Mouse (Mus musculus): ENCODE results near the gene Capn10. TPM values are rescaled to one million over a fixed set of nuclear protein-coding genes. Genes with fewer than 3 reads are reported as not detected.
A peak's percentile ranks its signal among the peaks of the same experiment; 100 is the strongest.
"Not testable (repeated sequence)": the region's sequence is repeated elsewhere in the genome, so short reads cannot be mapped to it uniquely, and the experiment has no call there.

The Capn10 gene
- total RNA-seq, 2 experiments from 2014 or later, result 39.0 to 40.1 TPM

DNA sequence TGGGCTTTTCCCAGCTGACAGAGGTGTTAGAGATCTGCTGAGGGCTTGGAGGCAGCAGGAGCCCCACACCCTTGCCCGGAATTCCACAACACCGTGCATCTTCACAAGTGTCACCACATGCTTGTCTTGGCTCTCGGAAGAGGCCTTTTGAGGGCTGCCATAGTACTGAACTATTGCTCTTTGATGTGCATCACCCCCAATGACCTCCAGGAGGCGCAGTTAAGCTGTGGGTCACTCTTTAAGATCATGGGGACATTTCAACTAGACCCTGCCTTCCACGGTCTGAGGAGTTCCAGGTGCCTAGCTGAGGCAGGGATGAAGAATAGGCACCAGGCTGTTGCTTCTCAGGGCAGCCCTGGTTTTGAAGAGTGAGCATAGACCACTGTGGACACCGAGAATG, 15.2 kb downstream of the Capn10 start:
- peak; percentile 42 for TF ChIP-seq CTCF (IDR thresholded peaks at IDR 0.05)
- intact Hi-C loops (cut with DNase I), result no loop called here
- H3K4me3 ChIP-seq, result no peak overlapping the region
- no peak overlapping the region for H3K27ac ChIP-seq
- no peak for DNase-seq (ENCODE audit: extremely low spot score in 1 of 2, low spot score in 2 of 2)

DNA sequence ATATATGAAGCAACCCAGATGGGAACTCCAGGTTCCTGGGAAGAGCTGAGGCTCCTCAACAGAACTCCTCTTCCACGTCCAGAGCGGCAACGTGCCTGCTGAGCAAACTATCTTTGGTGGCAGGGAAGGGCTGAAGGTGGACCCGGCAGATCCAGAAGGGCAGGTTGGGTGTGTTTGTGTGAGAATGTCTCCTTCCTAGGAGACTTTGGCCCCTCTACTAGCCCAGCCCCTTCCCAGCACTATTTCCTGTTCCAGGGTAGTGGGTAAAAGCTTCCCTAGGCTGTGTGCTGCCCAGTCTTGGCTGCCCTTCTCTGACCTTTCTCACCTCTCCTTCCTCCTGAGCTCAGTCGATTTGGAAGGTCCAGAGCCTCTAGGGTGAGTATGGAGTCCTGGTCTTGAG, 16.4 kb downstream of the Capn10 start, which contains the start of gene Gpr35:
Gene Gpr35, plus strand, starts transcription at position 259 of the 400 bp plus-strand sequence.
- no peak within 1 kb of the TSS for H3K27ac ChIP-seq
- peak in 1 of 2 experiments; percentile 3 for DNase-seq (ENCODE audit: extremely low spot score in 1 of 2, low spot score in 2 of 2)
- intact Hi-C loops (cut with DNase I), result no loop called here
- TF ChIP-seq CTCF (IDR thresholded peaks at IDR 0.05), result no peak
- no peak within 1 kb of the TSS for H3K4me3 ChIP-seq

GRCm38 (mm10) chr1:92953641-92954040, 19.5 kb downstream of the Capn10 start:
- TF ChIP-seq CTCF (IDR thresholded peaks at IDR 0.05), result no peak
- Histone ChIP-seq H3K27ac (no peak overlapping the region), H3K4me3 (no peak overlapping the region)
- intact Hi-C loops (cut with DNase I), result no loop called here
- DNase-seq (ENCODE audit: extremely low spot score in 1 of 2, low spot score in 2 of 2), result no peak

DNA sequence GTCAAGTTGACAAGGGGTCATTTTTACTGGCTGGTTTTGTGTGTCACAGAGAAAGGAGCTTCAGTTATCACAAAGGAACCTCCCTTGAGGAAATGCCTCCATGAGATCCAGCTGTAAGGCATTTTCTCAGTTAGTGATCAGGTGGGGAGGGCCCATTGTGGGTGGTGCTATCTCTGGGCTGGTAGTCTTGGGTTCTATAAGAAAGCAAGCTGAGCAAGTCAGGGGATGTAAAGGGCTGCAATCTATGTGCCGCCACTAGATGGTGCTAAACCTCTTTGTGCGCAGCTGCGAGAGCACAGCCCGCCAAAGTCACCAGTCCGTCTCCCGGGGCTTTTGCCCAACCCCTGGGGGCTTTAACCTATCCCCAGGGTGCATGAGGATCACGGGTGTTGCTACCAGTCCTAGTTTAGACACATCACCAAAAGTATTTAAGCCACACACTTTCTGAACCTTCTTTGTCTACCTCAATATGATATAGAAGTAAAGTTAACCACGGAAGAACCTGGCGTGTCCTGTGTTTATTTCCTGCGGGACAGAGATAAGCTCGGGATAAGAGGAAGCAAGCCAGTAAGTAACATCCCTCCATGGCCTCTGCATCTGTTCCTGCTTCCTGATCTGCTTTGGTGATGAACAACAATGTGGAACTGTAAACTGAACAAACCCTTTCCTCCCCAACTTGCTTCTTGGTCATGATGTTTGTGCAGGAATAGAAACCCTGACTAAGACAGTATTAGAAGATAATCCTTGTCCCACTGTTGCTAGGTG, 22.6 kb downstream of the Capn10 start:
- H3K27ac ChIP-seq, H3K4me3 ChIP-seq: not testable (repeated sequence)
- DNase-seq (ENCODE audit: extremely low spot score in 1 of 2, low spot score in 2 of 2), result peak; percentile 69 to 71
- peak; percentile 80 for TF ChIP-seq CTCF (IDR thresholded peaks at IDR 0.05)
- intact Hi-C loops (cut with DNase I), result loop anchor here (1.0 to 5.0 kb wide), 2 partner anchors 55 to 171 kb away; no protein-coding TSS in a partner anchor

GRCm38 (mm10) chr1:92958999-92959398, 24.8 kb downstream of the Capn10 start:
- no peak for DNase-seq (ENCODE audit: extremely low spot score in 1 of 2, low spot score in 2 of 2)
- H3K4me3 ChIP-seq, result no peak overlapping the region
- TF ChIP-seq CTCF (IDR thresholded peaks at IDR 0.05), result no peak
- intact Hi-C loops (cut with DNase I), result loop anchor here (5.0 kb wide), 1 partner anchor 168 kb away; no protein-coding TSS in a partner anchor
- no peak overlapping the region for H3K27ac ChIP-seq

DNA sequence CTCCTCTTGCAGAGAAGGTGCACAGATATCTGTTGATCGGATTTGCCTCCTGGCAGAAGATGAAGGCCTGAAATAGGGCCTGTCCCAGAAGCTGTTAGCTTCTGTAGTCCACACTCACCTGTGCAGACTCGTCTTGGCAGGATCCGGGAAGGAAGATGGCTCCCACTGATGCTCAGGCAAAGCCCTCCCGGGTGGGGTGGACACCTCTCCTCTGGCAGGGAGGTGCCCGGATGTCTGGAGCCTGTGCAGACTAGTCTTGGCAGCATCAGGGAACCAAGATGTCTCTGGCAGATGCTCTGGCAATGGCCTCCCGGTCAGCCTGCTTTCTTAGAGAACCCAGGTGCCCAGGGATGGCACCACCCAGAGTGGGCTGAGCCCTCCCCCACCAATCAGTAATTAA, 36.6 kb downstream of the Capn10 start:
- H3K27ac ChIP-seq; intact Hi-C loops (cut with DNase I); H3K4me3 ChIP-seq; DNase-seq (ENCODE audit: extremely low spot score in 1 of 2, low spot score in 2 of 2): not testable (repeated sequence)

- no peak overlapping the region for H3K27ac ChIP-seq
- H3K4me3 ChIP-seq, result no peak overlapping the region
- DNase-seq (ENCODE audit: extremely low spot score in 1 of 2, low spot score in 2 of 2), result no peak
- intact Hi-C loops (cut with DNase I), result no loop called here
- TF ChIP-seq CTCF (IDR thresholded peaks at IDR 0.05), result no peak
Measured at GRCm38 (mm10) chr1:92971879-92972795, 38.0 kb downstream of the Capn10 start.

DNA sequence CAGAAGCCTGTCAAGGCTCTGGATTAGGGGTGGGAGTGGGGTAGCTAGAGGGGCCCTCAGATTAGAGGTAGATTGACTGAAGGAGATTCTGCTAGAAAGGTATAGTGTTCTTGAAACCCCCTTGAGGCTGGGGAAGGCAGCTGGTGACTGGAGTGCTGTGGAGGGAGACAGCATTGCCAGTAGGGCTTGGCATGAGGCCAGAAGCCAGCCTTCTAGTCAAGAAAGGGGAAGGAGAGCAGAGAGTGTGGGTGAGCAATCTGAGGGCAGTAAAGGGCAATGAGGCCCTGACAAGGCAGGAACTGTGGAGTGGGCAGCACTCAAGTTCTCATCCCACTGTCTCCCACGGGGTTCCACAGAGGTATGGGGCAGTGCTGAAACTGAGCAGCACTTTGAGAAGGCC, 38.7 kb downstream of the Capn10 start:
- no peak for DNase-seq (ENCODE audit: extremely low spot score in 1 of 2, low spot score in 2 of 2)
- no peak overlapping the region for H3K27ac ChIP-seq
- no peak overlapping the region for H3K4me3 ChIP-seq
- TF ChIP-seq CTCF (IDR thresholded peaks at IDR 0.05), result no peak
- intact Hi-C loops (cut with DNase I), result no loop called here

GRCm38 (mm10) chr1:92976141-92976566, 42.0 kb downstream of the Capn10 start:
- H3K27ac ChIP-seq, result no peak overlapping the region
- TF ChIP-seq CTCF (IDR thresholded peaks at IDR 0.05), result no peak
- intact Hi-C loops (cut with DNase I), result no loop called here
- DNase-seq (ENCODE audit: extremely low spot score in 1 of 2, low spot score in 2 of 2), result no peak
- H3K4me3 ChIP-seq, result no peak overlapping the region

- intact Hi-C loops (cut with DNase I), result no loop called here
- Histone ChIP-seq H3K4me3 (no peak overlapping the region), H3K27ac (no peak overlapping the region)
- TF ChIP-seq CTCF (IDR thresholded peaks at IDR 0.05), result no peak
- no peak for DNase-seq (ENCODE audit: extremely low spot score in 1 of 2, low spot score in 2 of 2)
Measured at GRCm38 (mm10) chr1:92978645-92979044, 44.5 kb downstream of the Capn10 start.

DNA sequence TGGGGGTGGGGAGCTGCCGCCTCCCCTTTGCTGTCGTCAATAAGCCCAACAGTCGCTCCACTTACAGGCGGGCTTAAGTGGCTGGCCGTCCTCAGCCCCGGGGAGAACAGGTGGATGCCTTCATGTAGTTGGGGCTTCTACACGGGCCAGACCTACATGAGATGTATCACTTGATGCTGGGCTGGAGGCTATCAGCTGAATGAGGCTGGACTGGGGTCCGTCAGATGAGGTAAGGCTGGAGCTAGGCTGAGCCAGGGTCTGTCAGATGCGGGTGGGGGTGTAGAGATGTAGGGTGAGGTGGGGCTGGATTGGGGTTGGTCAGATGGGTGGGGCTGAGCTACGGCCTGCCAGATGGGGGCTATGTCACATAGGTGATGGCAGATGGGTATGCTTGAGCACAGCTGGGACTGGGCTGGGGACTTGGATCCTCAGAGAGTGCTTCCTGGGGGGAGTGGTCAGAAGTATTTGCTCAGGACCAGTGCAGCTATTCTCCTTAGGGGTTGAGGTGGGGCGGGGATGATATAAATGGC, 45.0 kb downstream of the Capn10 start:
- no peak for DNase-seq (ENCODE audit: extremely low spot score in 1 of 2, low spot score in 2 of 2)
- intact Hi-C loops (cut with DNase I), result no loop called here
- H3K4me3 ChIP-seq, result no peak overlapping the region
- H3K27ac ChIP-seq, result no peak overlapping the region
- no peak for TF ChIP-seq CTCF (IDR thresholded peaks at IDR 0.05)

Data from left cerebral cortex, adult 2 months (tissue).